Mouse (Mus musculus) adrenal gland, postnatal 14 days (tissue): ENCODE measurements around the gene Atg5. TPM values are rescaled to one million over a fixed set of nuclear protein-coding genes. Genes with fewer than 3 reads are reported as not detected.
A peak's percentile ranks its signal among the peaks of the same experiment; 100 is the strongest.
"Not testable (repeated sequence)": the region's sequence is repeated elsewhere in the genome, so short reads cannot be mapped to it uniquely, and the experiment has no call there.

Experiments used
- DNase-seq: peaks from one replicate; pipeline ENCODE4 v3.0.0; 2021; ENCODE audit warnings: mixed read lengths
- total RNA-seq: library from RNA; stranded (reverse); gene quantifications from 2 replicates; pipeline ENCODE4 v1.2.3, GENCODE M21; 2021

Gene Atg5
- total RNA-seq, 1 experiment from 2014 or later = 26.8 TPM

DNA sequence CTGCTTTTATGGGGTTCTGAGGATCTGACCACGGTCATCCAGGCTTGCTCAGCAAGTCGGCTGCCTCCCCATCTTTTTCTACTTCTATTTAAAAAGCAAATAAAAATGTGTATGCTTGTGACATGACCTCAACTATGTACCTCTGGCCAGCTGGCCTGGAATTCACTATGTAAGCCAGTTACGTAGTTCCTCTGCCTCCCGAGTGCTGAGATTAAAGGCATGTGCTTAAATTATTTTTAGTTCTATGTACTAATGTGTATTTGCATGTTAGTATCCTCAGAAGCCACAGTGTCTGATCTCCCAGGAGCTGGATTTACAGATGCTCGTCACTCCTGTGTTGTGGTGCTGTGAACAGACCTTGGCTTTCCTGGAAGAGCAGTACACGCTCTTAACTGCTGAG lies 41.1 kb downstream of the Atg5 start:
- no peak for DNase-seq

- DNase-seq = no peak
Observed at GRCm38 (mm10) chr10:44315276-44315675, 47.1 kb downstream of the Atg5 start.

DNA sequence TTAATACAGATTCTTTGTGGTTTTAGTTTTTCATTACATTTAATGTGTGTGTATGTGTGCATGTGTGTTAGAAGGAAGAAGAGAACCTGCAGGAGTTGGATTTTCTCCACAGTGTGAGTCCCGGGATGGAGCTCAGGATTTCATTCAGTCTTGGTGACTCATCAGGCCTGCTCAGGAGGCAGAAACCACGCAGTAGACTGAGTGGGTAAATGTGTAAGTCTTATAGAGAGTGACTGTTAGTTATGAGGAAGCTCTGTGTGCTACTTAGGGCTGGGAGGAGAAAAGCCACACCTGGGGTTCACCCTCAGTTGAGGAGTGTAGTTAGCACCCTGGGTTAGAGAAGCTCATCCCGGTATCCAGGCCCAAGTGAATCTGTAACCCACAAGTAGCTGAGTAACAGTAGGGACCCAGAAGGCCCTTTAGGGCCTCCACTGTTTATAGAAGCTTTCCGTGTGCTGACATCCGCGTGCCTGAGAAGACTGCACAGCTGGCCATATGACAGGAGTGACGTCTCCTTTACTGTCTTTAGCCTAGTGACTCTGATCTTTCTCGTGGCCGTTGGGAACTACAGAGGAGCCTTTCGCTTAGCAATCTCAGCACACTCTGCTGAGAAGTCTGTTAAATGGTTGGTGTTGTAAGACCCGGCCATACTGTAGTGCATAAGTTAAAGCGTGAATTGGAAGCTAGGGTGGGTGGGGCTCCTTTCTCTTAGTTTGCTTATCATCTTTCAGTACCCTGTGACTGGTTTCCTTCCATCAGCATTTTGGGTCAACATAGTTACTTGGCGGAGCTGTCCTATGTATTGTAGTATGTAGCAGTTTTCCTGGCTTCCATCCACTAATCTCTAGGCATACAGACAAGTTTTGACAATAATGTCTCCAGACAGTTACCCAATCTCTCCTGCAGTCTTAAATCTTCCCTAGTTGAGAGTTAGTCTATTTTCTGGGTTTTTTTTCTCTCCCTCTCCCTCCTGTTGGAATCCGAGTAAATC lies 48.4 kb downstream of the Atg5 start:
- DNase-seq = no peak

DNA sequence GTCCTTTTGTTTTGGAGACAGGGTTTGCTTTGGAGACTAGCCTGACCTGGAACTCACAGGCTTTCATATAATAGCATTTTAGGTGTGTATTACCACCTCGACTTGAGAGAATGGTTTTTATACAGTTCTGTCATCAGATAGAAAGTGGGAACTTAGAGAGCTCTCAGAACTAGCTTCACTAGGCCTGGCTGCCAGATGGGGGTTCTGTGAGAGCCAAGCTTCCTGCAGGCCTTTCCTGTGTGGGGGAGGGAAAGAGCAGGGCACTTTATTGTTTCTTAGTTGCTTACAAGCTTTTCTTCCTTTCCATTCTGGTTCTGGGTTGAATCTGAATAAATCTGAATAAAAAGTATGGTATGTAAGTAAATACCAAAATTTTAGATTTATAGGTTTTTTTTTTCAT lies 54.0 kb downstream of the Atg5 start:
- peak; percentile 18 for DNase-seq

GRCm38 (mm10) chr10:44323070-44323775 lies 55.1 kb downstream of the Atg5 start:
- DNase-seq = no peak

DNA sequence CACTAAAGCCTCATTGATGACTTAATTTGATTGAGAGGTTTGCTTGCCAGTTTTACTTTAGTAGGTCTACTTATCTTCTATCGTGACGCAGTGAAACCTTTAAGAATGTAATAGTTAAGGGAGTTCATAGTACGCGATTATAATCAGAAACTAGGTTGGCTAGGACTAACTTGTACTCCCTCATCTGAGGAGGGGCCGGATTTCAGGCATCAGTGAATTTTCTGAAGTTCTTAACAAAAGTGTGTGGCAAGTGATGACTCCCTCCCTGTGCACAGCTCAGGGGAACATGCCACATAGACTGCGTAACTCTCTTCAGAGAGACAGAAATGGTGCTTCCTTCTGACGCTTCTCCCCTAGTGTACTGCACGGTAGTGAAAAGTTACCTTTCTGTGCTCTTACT lies 55.7 kb downstream of the Atg5 start:
- DNase-seq = no peak

DNA sequence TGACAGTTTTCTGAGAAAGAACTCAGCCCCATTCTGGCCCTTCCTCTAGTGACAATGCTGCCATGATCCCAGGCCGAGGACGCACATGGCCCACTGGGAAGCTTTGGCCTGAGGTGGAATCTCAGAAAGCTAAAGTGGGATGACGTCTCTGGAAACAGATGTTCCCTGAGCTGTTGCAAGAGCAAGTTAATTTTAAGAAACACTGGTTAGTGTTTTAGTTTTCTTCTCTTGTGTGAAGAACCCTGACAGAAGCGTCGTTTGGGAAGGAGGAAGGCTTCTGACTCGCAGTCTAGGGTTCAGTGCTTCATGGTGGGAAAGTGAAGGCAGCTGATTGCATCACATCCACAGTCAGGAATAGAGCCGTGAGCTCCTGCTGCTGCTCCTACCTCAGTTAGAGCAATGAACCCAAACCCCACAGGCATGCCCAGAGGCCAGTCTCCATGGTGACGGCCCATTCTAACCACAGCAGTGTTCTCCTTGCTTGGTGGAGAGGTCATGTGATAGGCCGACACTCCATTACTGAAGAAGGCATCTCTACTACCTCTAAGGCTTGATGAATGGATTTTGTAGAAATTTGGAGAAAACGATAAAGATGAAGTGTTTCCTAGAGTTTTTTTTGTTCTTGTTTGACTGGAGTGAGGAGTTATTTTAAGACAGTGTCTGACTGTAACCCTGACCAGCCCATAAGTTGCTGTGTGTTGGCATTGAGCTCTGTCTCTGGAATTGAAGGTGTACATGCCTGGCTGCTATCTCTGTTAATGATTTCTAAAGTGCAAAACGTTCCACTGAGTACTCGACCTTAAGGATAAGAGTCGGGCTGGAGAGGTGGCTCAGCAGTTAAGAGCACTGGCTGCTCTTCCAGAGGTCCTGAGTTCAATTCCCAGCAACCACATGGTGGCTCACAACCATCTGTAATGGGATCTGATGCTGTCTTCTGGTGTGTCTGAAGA lies 57.7 kb downstream of the Atg5 start:
- no peak for DNase-seq

DNA sequence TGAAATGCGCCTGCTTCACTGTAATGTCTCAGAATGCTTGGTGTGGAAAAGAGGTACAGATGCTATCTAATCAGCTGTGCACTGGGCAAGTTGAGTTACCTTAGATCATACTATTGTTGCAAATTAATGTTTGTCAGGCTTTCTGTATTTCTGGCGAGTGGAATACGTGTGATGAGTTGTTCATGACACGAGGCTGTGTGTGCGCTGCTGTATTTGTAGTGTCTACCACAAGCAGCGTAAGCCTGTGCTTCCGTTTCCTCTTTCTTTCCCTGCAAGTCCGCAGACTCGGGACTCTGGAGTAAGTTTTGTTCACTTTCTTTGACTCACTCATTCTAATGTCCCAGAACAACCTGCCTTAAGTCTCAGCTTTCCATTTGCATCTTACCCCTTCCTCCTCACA lies 58.9 kb downstream of the Atg5 start:
- DNase-seq = no peak

DNA sequence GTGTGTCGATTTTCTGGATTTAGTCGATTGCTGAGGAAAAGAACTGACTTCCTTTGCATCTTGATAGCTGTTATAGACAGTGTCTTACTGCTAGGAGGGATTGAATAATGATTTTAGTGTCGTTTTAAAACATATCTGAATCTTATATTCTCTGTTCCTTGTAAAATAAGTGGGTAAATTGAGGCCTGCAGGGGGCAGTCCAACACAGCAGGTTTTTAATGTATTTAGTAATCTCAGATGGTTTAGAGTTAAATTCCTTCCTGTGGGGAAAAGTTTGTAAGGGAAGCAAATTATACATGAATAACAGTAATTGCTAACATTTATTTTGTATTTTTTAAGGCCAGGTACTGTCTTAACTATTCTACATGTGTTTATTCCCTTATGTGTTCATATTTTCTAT lies 60.2 kb downstream of the Atg5 start:
- peak; percentile 62 for DNase-seq

- DNase-seq = no peak
Observed at GRCm38 (mm10) chr10:44330717-44331116, 62.6 kb downstream of the Atg5 start.

DNA sequence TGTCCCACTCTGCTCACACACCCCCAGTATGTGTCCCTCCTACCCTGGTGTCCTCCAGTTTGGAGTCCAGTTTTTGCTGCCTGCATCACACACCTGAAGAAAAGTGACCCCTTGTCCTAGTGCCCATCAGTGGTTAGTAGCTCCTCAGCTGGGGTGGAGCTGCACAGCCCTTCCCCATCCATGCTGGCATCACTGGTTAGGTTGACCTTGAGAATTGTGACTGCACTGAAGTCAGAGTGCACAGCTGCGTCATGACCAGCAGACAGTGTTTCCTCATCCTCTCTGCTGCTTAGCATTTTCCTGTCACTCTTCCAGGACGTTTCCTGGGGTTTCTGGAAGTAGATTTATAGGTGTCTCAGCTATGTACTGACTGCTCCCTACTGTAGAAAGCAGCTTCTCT lies 63.3 kb downstream of the Atg5 start:
- peak; percentile 20 for DNase-seq

DNA sequence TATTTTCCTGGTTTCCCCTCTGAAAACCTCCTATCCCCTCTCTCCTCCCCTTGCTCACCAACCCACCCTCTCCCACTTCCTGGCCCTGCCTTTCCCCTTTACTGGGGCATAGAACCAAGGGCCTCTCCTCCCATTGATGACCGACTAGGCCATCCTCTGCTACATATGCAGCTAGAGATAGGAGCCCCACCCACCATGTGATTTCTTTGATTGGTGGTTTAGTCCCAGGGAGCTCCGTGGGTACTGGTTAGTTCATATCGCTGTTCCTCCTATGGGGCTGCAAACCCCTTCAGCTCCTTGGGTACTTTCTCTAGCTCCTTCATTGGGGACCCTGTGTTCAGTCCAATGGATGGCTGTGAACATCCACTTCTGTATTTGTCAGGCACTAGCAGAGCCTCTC lies 64.5 kb downstream of the Atg5 start:
- not testable (repeated sequence) for DNase-seq

DNA sequence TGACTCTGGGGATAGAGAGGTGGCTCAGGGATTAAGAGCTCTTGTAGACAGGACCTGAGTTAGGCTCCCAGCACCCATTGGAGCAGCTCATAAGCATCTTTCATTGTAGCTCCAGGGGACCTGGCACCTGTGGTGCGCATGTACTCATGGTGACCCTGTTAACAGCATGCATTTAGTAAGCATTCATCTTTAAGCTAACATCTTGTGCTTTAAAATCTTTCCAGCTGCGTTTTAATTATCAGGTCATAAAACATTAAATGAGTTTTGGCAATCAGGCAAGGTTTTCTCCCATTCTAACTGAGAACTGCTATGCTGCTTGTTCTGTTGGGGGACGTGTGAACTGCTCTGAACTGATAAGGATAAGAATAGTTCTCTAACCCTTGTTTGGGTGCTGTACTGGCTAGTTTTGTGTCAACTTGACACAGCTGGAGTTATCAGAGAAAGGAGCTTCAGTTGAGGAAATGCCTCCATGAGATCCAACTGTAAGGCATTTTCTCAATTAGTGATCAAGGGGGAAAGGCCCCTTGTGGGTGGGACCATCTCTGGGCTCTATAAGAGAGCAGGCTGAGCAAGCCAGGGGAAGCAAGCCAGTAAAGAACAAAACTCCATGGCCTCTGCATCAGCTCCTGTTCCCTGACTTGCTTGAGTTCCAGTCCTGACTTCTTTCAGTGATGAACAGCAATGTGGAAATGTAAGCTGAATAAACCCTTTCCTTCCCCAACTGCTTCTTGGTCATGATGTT lies 68.7 kb downstream of the Atg5 start:
- DNase-seq = not testable (repeated sequence)

DNA sequence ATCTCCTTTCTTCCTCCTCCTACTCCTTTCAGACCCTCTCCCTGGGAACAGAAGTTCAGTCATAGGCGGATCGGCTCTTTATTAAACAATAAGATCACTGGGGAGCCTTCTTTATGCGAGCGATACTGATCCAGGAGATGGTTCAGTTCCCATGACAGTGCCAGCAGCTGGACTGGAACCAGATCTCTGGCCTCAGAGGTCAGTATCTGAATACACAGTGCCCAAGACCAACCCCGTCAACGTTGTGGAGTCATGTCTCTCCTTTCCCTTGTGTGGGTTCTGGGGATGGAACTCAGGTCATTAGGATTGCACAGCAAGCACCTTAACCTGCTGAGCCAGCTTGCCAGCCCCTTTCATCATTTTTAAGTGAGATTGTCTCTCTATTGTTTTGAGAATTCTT lies 70.4 kb downstream of the Atg5 start:
- DNase-seq = no peak

DNA sequence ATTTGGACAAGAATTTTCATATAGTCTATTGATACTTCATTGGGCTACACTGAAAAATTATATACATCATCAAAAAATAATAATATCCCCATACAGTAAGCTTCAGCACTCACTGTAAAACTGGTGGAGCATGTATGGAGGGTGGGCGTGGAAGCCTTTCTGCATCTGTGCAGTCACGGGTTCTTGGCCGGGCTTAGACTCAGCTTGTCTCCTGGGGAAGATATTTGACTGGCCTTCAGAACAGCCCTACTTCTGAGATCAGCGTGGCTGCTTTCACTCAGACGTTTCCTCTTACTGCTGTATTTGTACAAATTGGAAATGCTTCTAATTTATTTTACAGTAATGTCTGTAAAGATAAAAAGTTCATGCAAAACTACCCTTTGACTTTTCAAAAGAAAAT lies 71.2 kb downstream of the Atg5 start:
- no peak for DNase-seq

- DNase-seq = no peak
Observed at GRCm38 (mm10) chr10:44340928-44341327, 72.8 kb downstream of the Atg5 start.

GRCm38 (mm10) chr10:44341826-44342521 lies 73.8 kb downstream of the Atg5 start:
- no peak for DNase-seq

DNA sequence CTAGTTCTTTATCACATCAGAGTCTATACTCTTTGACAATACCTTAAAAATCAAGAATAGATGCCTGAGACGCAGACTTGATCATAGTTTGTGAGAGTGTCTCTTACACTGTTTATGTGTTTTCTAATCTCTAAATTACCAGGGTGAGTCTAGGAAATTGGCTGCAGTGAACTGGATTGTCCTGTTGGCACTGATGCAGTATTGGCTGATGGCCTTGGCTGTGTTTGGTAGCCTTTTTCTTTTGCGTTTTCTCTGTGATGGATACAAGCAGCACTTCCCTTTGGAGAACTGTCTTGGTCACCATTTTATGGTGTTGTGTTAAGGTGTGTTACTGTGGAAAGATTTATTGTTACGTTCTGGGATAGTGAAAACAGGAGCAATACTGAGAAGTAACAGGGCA lies 75.2 kb downstream of the Atg5 start:
- no peak for DNase-seq

DNA sequence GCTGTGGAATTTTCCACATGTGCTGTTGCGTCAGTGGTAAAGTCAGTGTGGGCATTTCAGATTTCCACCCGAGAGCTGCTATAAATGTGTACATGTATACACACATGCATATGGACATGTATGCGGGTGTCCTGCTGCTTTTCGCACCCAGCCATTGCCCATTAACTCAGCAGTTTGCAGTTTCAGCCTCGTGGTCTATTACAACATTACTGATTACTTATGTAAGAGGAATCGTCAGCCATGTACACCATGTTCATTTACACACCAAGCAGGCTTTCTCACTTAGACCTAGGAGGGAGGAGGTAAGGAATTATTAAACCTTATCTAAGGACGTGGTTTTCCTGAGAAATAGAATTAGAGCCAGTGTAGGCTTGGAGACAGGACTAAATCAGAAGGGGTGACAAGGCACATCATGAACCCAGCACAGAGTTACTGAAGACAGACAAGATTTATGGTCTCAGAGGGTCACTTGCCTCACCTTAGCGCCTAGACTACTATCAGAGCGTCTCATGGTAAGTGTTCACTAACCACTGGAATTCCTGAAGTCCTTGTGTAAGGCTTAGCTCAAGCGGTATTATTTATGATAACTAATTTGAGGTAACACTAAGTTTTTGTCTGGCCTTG lies 79.5 kb downstream of the Atg5 start:
- DNase-seq = no peak
